Mouse (Mus musculus): ENCODE results near the gene Ssbp3. TPM values are rescaled to one million over a fixed set of nuclear protein-coding genes. Genes with fewer than 3 reads are reported as not detected.
A peak's percentile ranks its signal among the peaks of the same experiment; 100 is the strongest.

Ssbp3 gene
- total and polyA plus RNA-seq, 2 experiments from 2014 or later = 108 to 155 TPM

DNA sequence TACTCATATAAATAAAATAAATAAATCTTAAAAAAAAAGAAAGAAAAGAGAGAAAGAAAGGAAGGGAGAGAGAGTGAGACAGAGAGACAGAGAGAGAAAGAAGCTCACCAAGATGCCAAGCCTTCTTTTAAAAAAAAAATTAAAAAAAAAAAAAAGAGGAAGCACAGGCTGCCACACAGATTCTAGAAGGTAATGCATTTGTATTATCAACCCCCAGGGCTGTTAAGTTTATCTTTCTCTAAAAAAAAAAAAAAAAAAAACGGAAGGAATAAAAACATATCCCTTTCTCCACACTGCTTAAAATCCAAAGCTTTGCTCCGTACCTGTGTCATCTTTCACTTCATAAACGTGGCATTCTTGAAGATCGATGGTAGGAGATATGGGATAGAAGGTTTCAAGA lies 151.1 kb downstream of the Ssbp3 start:
- Histone ChIP-seq H3K9me3 (ENCODE audit: low read length) (no peaks in the 10 kb centered on the region), H3K9ac (replicated peaks; ENCODE audit: low read length) (no peak overlapping the region), H3K36me3 (ENCODE audit: insufficient read depth, low read length) (peaks cover 43% of the 10 kb centered on the region), H3K4me3 (ENCODE audit: low read length) (no peak overlapping the region), H3K27me3 (ENCODE audit: insufficient read depth, low read length) (no peaks in the 10 kb centered on the region), H3K27ac (no peak overlapping the region), H3K4me2 (ENCODE audit: low read depth, low read length) (no peak overlapping the region), H3K4me1 (ENCODE audit: insufficient read depth, low read length) (peaks cover 5% of the 10 kb centered on the region; the same call in 1 of the 2 replicates)
- TF ChIP-seq CTCF (IDR thresholded peaks at IDR 0.05; ENCODE audit: low read depth) = no peak
- WGBS = 93% methylated on average over 4 of the region's 4 CpGs
- DNase-seq (ENCODE audit: low spot score) = no peak
- ATAC-seq = no peak

DNA sequence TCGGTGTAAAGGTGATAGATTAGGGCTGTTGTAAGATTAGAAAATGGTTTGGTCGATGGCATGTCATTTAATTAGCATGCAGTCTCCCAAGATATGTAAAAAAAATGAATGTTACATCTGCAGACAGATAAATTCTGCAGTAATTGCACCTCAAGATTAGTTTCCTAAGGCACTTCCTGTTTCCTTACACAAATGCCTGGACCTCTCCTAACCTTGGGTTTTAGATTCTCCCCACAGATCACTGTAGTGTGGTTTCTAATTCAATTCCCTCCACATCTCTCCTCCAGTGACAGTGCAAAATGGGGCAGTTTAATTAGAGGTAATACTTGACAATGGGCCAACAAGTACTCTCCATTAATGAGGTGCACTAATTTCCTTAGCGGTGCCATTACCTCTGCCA lies 152.7 kb downstream of the Ssbp3 start:
- no peak for TF ChIP-seq CTCF (IDR thresholded peaks at IDR 0.05; ENCODE audit: low read depth)
- H3K36me3 ChIP-seq (ENCODE audit: insufficient read depth, low read length) = peaks cover 29% of the 10 kb centered on the region

DNA sequence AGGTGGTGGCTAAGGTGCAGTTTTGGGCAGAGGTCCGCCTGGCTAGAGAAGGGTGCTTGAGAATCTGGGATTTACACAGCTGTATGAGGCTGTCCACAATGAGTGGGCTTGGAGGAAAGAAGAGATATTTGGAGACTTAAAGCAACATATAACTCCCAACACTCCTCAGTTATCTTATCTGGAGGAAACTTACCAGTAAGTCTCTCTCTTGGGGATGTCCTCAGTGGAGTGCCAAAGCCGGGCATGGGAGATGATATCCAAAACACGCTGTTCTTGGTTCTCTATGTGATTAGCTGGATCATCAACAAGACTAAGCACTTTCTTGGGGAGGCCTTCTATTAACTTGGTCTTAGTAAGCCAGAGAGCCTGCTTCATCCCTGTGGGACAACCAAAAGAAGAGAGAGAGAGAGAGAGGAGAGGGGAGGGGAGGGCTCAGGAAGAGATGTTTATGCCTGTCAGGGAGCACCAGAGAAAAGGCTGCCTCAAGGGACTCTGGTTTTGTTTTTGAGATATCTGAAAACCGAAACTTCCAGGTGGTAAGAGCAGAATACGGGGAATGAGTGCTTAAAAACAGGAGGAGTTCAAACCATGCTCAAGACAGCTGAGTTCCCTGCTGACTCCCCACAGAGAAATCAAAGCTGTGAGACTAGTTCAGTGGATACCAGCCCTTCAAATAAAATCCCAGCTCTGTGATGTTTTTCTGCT lies 154.0 kb downstream of the Ssbp3 start:
- WGBS = 93% methylated on average over 5 of the region's 5 CpGs
- peaks cover 29% of the 10 kb centered on the region for H3K36me3 ChIP-seq (ENCODE audit: insufficient read depth, low read length)
- DNase-seq (ENCODE audit: low spot score) (no peak), ATAC-seq (no peak)
- H3K4me3 ChIP-seq (ENCODE audit: low read length) = no peak overlapping the region
- no peaks in the 10 kb centered on the region for H3K27me3 ChIP-seq (ENCODE audit: insufficient read depth, low read length)
- H3K9ac ChIP-seq (replicated peaks; ENCODE audit: low read length) = no peak overlapping the region
- H3K27ac ChIP-seq = no peak overlapping the region
- TF ChIP-seq CTCF (IDR thresholded peaks at IDR 0.05; ENCODE audit: low read depth) = no peak
- H3K9me3 ChIP-seq (ENCODE audit: low read length) = no peaks in the 10 kb centered on the region
- peaks cover 5% of the 10 kb centered on the region; the same call in 1 of the 2 replicates for H3K4me1 ChIP-seq (ENCODE audit: insufficient read depth, low read length)
- H3K4me2 ChIP-seq (ENCODE audit: low read depth, low read length) = no peak overlapping the region

More for the DNA sequence above, 152.7 kb downstream of the Ssbp3 start:
- Histone ChIP-seq H3K4me2 (ENCODE audit: low read depth, low read length) (no peak overlapping the region), H3K27ac (no peak overlapping the region), H3K9me3 (ENCODE audit: low read length) (no peaks in the 10 kb centered on the region), H3K4me3 (ENCODE audit: low read length) (no peak overlapping the region), H3K4me1 (ENCODE audit: insufficient read depth, low read length) (peaks cover 5% of the 10 kb centered on the region; the same call in 1 of the 2 replicates), H3K9ac (replicated peaks; ENCODE audit: low read length) (no peak overlapping the region), H3K27me3 (ENCODE audit: insufficient read depth, low read length) (no peaks in the 10 kb centered on the region)
- no peak for ATAC-seq
- WGBS = 88% methylated on average over 3 of the region's 3 CpGs
- no peak for DNase-seq (ENCODE audit: low spot score)

DNA sequence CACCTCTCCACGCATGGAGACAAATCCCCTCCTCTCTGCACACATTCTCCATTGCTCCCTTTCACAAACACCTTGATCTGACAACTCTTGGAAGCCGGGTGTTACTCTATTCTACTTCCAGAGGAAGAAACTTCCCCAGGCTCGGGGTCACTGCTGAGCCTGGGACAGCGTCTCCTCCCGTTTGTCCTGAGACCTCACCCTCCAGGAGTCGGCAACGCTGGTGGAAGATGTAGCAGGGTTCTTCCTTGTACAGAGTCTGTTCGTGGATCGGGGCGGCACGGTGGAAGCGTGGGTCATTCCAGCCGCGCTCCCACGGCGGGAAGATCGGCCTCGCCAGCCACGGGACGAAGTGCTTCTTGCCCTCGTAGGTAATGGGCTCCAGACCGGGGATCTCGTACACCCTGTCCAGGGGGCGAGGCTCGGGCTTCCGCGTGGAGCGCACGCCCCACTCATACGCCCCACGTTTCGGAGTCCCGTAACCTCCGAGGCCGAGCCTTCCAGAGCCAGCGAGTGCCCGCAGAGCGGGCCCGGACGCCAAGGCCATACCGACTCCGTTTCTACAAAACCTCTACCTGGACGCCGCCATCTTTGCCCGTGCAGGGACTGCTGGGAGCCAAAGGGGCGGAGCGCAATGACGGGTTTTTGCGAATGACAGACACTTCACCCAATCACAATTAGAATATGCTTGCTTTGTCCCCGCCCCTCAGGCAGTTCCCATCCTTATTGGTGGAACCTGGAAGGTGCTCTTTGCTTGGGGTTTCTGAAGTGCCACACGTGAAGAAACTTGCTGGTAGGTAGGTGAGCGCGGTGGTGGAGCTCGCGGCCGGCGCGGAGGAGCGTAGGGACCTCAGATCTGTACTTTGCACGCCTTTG lies 156.0 kb downstream of the Ssbp3 start, which contains the start of the genes Mrpl37 and Cyb5rl:
Gene Mrpl37 (minus strand): TSS at position 617 of the 873 bp plus-strand sequence.
Gene Cyb5rl (plus strand): TSS at position 737 of the 873 bp plus-strand sequence.
- peaks cover 5% of the 10 kb centered on the region; the same call in 1 of the 2 replicates for H3K4me1 ChIP-seq (ENCODE audit: insufficient read depth, low read length)
- peak within 1 kb of the TSS; percentile 97 for H3K4me2 ChIP-seq (ENCODE audit: low read depth, low read length)
- H3K9ac ChIP-seq (replicated peaks; ENCODE audit: low read length) = peak within 1 kb of the TSS; percentile 82
- under 1% methylated on average over 60 of the region's 60 CpGs for WGBS
- peak within 1 kb of the TSS; percentile 68 for H3K27ac ChIP-seq
- no peaks in the 10 kb centered on the region for H3K9me3 ChIP-seq (ENCODE audit: low read length)
- ATAC-seq (peak; percentile 100), DNase-seq (ENCODE audit: low spot score) (peak; percentile 98)
- peaks cover 22% of the 10 kb centered on the region for H3K36me3 ChIP-seq (ENCODE audit: insufficient read depth, low read length)
- peak within 1 kb of the TSS; percentile 86 for H3K4me3 ChIP-seq (ENCODE audit: low read length)
- no peak for TF ChIP-seq CTCF (IDR thresholded peaks at IDR 0.05; ENCODE audit: low read depth)
- no peaks in the 10 kb centered on the region for H3K27me3 ChIP-seq (ENCODE audit: insufficient read depth, low read length)

DNA sequence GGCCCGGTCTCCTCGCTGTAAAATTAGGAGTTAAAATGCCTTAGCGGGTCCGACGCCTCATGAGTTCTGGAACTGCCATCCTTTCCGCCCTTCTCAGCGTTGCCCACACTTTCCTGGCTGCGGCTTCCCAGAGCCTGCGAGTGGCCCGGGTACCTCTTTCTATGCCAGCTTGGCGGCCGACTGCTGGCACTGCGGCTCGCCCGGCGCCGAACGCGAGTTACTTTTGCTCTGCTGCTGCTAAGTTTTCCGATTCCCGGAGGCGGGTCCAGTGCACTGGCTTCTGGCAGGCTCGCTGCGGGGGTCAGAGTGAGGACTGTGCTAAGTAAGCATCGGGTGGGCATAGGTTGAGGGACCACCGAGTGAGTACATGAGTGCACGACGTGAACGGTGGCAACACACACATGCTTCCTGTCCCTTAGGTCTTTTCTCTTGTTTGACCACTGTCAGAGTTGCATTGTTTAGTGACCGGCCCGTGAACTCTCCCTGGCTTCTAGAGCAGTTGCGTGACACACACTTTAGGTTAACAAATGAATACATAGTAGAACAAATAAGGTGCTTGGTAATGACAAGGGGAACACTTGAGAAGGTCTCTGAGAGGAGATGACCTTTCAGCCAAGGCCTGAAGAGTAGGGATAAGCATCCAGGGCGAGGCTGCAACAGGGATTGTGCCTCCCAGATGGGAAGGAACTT lies 156.8 kb downstream of the Ssbp3 start:
- Histone ChIP-seq H3K4me2 (ENCODE audit: low read depth, low read length) (peak overlapping the region; percentile 97), H3K9me3 (ENCODE audit: low read length) (no peaks in the 10 kb centered on the region), H3K36me3 (ENCODE audit: insufficient read depth, low read length) (peaks cover 16% of the 10 kb centered on the region; the same call in 1 of the 2 replicates), H3K4me1 (ENCODE audit: insufficient read depth, low read length) (peaks cover 5% of the 10 kb centered on the region; the same call in 1 of the 2 replicates), H3K27me3 (ENCODE audit: insufficient read depth, low read length) (no peaks in the 10 kb centered on the region), H3K9ac (replicated peaks; ENCODE audit: low read length) (peak overlapping the region; percentile 82), H3K4me3 (ENCODE audit: low read length) (peak overlapping the region; percentile 86), H3K27ac (peak overlapping the region; percentile 21; the same call in 1 of the 2 replicates)
- TF ChIP-seq CTCF (IDR thresholded peaks at IDR 0.05; ENCODE audit: low read depth) = no peak
- DNase-seq (ENCODE audit: low spot score) = peak; percentile 44
- peak; percentile 71 for ATAC-seq
- 2% methylated on average over 33 of the region's 33 CpGs for WGBS

DNA sequence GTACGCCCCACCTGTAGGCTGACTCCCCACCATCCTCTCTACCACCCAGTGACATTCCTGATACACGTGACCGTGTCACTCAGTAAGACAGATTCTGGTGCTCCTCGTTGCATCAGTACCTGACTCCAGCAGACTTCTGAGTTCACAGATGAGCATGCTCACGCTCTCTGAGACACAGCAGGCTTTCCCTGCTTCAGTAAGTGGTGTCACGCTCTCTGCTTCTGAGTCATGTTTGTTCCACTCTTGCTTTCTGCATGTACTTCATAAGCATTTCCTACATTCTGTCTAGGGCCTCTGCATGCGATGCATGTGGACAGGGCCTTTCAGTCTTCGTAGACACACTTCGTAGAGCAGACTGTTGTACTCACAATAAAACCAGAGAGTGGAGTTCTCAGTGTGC lies 161.8 kb downstream of the Ssbp3 start:
- Histone ChIP-seq H3K27ac (no peak overlapping the region), H3K9me3 (ENCODE audit: low read length) (no peaks in the 10 kb centered on the region), H3K4me1 (ENCODE audit: insufficient read depth, low read length) (no peaks in the 10 kb centered on the region), H3K4me3 (ENCODE audit: low read length) (no peak overlapping the region), H3K36me3 (ENCODE audit: insufficient read depth, low read length) (no peaks in the 10 kb centered on the region), H3K9ac (replicated peaks; ENCODE audit: low read length) (no peak overlapping the region), H3K4me2 (ENCODE audit: low read depth, low read length) (no peak overlapping the region), H3K27me3 (ENCODE audit: insufficient read depth, low read length) (no peaks in the 10 kb centered on the region)
- no peak for TF ChIP-seq CTCF (IDR thresholded peaks at IDR 0.05; ENCODE audit: low read depth)
- no peak for DNase-seq (ENCODE audit: low spot score)
- no peak for ATAC-seq
- WGBS = 77% methylated on average over 9 of the region's 9 CpGs

All from hindbrain, postnatal 0 days (tissue).